Mouse (Mus musculus): ENCODE data around the gene Gnl3l. TPM values are rescaled to one million over a fixed set of nuclear protein-coding genes. Genes with fewer than 3 reads are reported as not detected.

Gene Gnl3l
- polyA plus RNA-seq, 1 experiment from 2014 or later: 22.1 TPM

- H3K27me3 ChIP-seq (ENCODE audit: insufficient read depth, low read length): no peaks in the 10 kb centered on the region
- DNase-seq (ENCODE audit: low spot score) (peak; percentile 1), ATAC-seq (replicated peaks; ENCODE audit: low FRiP score, low read depth) (no peak)
- no peak overlapping the region for H3K4me3 ChIP-seq (replicated peaks; ENCODE audit: low read depth, low read length)
- H3K27ac ChIP-seq: no peak overlapping the region
- no peak for TF ChIP-seq CTCF (IDR thresholded peaks at IDR 0.05; ENCODE audit: low read depth)
- H3K9me3 ChIP-seq (replicated peaks; ENCODE audit: low read length): no peaks in the 10 kb centered on the region
- no peak overlapping the region for H3K9ac ChIP-seq (ENCODE audit: low read depth, low read length)
- 69% methylated on average over 7 of the region's 7 CpGs for WGBS
- no peaks in the 10 kb centered on the region for H3K4me1 ChIP-seq (replicated peaks; ENCODE audit: insufficient read depth, low read length)
- H3K4me2 ChIP-seq (ENCODE audit: low read length): no peak overlapping the region
- no peaks in the 10 kb centered on the region for H3K36me3 ChIP-seq (ENCODE audit: insufficient read depth, low read length)
These were observed 33.2 kb upstream of the Gnl3l start for GRCm38 (mm10) chrX:151050337-151050736.

GRCm38 (mm10) chrX:151049661-151050215 is 32.6 kb upstream of the Gnl3l start:
- ATAC-seq (replicated peaks; ENCODE audit: low FRiP score, low read depth): no peak
- no peak for DNase-seq (ENCODE audit: low spot score)
- H3K36me3 ChIP-seq (ENCODE audit: insufficient read depth, low read length): no peaks in the 10 kb centered on the region
- H3K27ac ChIP-seq: no peak overlapping the region
- H3K9ac ChIP-seq (ENCODE audit: low read depth, low read length): no peak overlapping the region
- no peak overlapping the region for H3K4me3 ChIP-seq (replicated peaks; ENCODE audit: low read depth, low read length)
- no peaks in the 10 kb centered on the region for H3K4me1 ChIP-seq (replicated peaks; ENCODE audit: insufficient read depth, low read length)
- TF ChIP-seq CTCF (IDR thresholded peaks at IDR 0.05; ENCODE audit: low read depth): no peak
- no peaks in the 10 kb centered on the region for H3K27me3 ChIP-seq (ENCODE audit: insufficient read depth, low read length)
- H3K4me2 ChIP-seq (ENCODE audit: low read length): peak overlapping the region; percentile 65; the same call in 1 of the 2 replicates
- H3K9me3 ChIP-seq (replicated peaks; ENCODE audit: low read length): no peaks in the 10 kb centered on the region
- 51% methylated on average over 8 of the region's 8 CpGs for WGBS

- peak; percentile 3 for DNase-seq (ENCODE audit: low spot score)
- no peak for TF ChIP-seq CTCF (IDR thresholded peaks at IDR 0.05; ENCODE audit: low read depth)
- Histone ChIP-seq H3K4me2 (ENCODE audit: low read length) (peak overlapping the region; percentile 65), H3K27me3 (ENCODE audit: insufficient read depth, low read length) (no peaks in the 10 kb centered on the region), H3K4me1 (replicated peaks; ENCODE audit: insufficient read depth, low read length) (no peaks in the 10 kb centered on the region), H3K36me3 (ENCODE audit: insufficient read depth, low read length) (no peaks in the 10 kb centered on the region), H3K27ac (peak overlapping the region; percentile 85), H3K4me3 (replicated peaks; ENCODE audit: low read depth, low read length) (peak overlapping the region; percentile 62), H3K9ac (ENCODE audit: low read depth, low read length) (peak overlapping the region; percentile 78), H3K9me3 (replicated peaks; ENCODE audit: low read length) (no peaks in the 10 kb centered on the region)
- WGBS: 25% methylated on average over 44 of the region's 56 CpGs
- ATAC-seq (replicated peaks; ENCODE audit: low FRiP score, low read depth): peak; percentile 51
These were observed 30.4 kb upstream of the Gnl3l start for GRCm38 (mm10) chrX:151047431-151048058.

- Histone ChIP-seq H3K4me1 (replicated peaks; ENCODE audit: insufficient read depth, low read length) (no peaks in the 10 kb centered on the region), H3K27me3 (ENCODE audit: insufficient read depth, low read length) (no peaks in the 10 kb centered on the region), H3K9me3 (replicated peaks; ENCODE audit: low read length) (no peaks in the 10 kb centered on the region), H3K27ac (peak overlapping the region; percentile 85), H3K4me2 (ENCODE audit: low read length) (peak overlapping the region; percentile 65), H3K4me3 (replicated peaks; ENCODE audit: low read depth, low read length) (peak overlapping the region; percentile 62), H3K36me3 (ENCODE audit: insufficient read depth, low read length) (no peaks in the 10 kb centered on the region), H3K9ac (ENCODE audit: low read depth, low read length) (peak overlapping the region; percentile 78)
- peak; percentile 92 for DNase-seq (ENCODE audit: low spot score)
- peak; percentile 91 for ATAC-seq (replicated peaks; ENCODE audit: low FRiP score, low read depth)
- 30% methylated on average over 45 of the region's 62 CpGs for WGBS
- no peak for TF ChIP-seq CTCF (IDR thresholded peaks at IDR 0.05; ENCODE audit: low read depth)
These were observed 29.8 kb upstream of the Gnl3l start for GRCm38 (mm10) chrX:151046777-151047430.

GRCm38 (mm10) chrX:151046321-151046720 is 29.2 kb upstream of the Gnl3l start:
- H3K9ac ChIP-seq (ENCODE audit: low read depth, low read length): 0 out of 2 replicates have a peak overlapping the region, but pooled peaks have one; percentile 78
- H3K27me3 ChIP-seq (ENCODE audit: insufficient read depth, low read length): no peaks in the 10 kb centered on the region
- no peak for DNase-seq (ENCODE audit: low spot score)
- H3K4me2 ChIP-seq (ENCODE audit: low read length): peak overlapping the region; percentile 65
- H3K27ac ChIP-seq: peak overlapping the region; percentile 85; the same call in 1 of the 2 replicates
- H3K4me1 ChIP-seq (replicated peaks; ENCODE audit: insufficient read depth, low read length): no peaks in the 10 kb centered on the region
- no peaks in the 10 kb centered on the region for H3K9me3 ChIP-seq (replicated peaks; ENCODE audit: low read length)
- H3K36me3 ChIP-seq (ENCODE audit: insufficient read depth, low read length): no peaks in the 10 kb centered on the region
- ATAC-seq (replicated peaks; ENCODE audit: low FRiP score, low read depth): no peak
- no peak for TF ChIP-seq CTCF (IDR thresholded peaks at IDR 0.05; ENCODE audit: low read depth)
- WGBS: 50% methylated on average over 11 of the region's 11 CpGs
- H3K4me3 ChIP-seq (replicated peaks; ENCODE audit: low read depth, low read length): peak overlapping the region; percentile 62

GRCm38 (mm10) chrX:151045850-151046249 is 28.7 kb upstream of the Gnl3l start, which contains the start of gene Fgd1:
Gene Fgd1, plus strand, starts transcription at chrX:151046150.
- ATAC-seq (replicated peaks; ENCODE audit: low FRiP score, low read depth) (no peak), DNase-seq (ENCODE audit: low spot score) (no peak)
- 94% methylated on average over 8 of the region's 8 CpGs for WGBS

More at GRCm38 (mm10) chrX:151045850-151046249, 28.7 kb upstream of the Gnl3l start, which contains the start of gene Fgd1:
- H3K4me3 ChIP-seq (replicated peaks; ENCODE audit: low read depth, low read length): peak within 1 kb of the TSS; percentile 62
- H3K4me1 ChIP-seq (replicated peaks; ENCODE audit: insufficient read depth, low read length): no peaks in the 10 kb centered on the region
- H3K9me3 ChIP-seq (replicated peaks; ENCODE audit: low read length): no peaks in the 10 kb centered on the region
- no peaks in the 10 kb centered on the region for H3K27me3 ChIP-seq (ENCODE audit: insufficient read depth, low read length)
- peak within 1 kb of the TSS; percentile 85 for H3K27ac ChIP-seq
- peak within 1 kb of the TSS; percentile 78 for H3K9ac ChIP-seq (ENCODE audit: low read depth, low read length)
- TF ChIP-seq CTCF (IDR thresholded peaks at IDR 0.05; ENCODE audit: low read depth): no peak
- peak within 1 kb of the TSS; percentile 65 for H3K4me2 ChIP-seq (ENCODE audit: low read length)
- no peaks in the 10 kb centered on the region for H3K36me3 ChIP-seq (ENCODE audit: insufficient read depth, low read length)

All from kidney, postnatal 0 days (tissue).